Mouse (Mus musculus): ENCODE measurements at regions not wholly inside any gene's neighbourhood (a gene's known extent, or its start where the extent isn't known, plus 50 kb on each side); places are given as distances from the start of the nearest gene placed in this dataset.

- no peaks in the 10 kb centered on the region for H3K9me3 ChIP-seq (replicated peaks; ENCODE audit: control insufficient read depth, low read length)
- 89% methylated on average over 3 of the region's 3 CpGs for WGBS
- no peak overlapping the region for H3K27ac ChIP-seq (replicated peaks; ENCODE audit: low read depth, low read length)
- no peak overlapping the region for H3K9ac ChIP-seq (replicated peaks; ENCODE audit: low read length)
- H3K4me3 ChIP-seq (ENCODE audit: low read depth, low read length) = no peak overlapping the region
- no peak for DNase-seq (ENCODE audit: low spot score)
- no peaks in the 10 kb centered on the region for H3K27me3 ChIP-seq (ENCODE audit: control insufficient read depth, insufficient read depth, low read length)
- H3K4me1 ChIP-seq (ENCODE audit: control insufficient read depth, insufficient read depth, low read length) = no peaks in the 10 kb centered on the region
- ATAC-seq (replicated peaks; ENCODE audit: insufficient number of reproducible peaks, low FRiP score, low TSS enrichment, low read depth) = no peak
- H3K4me2 ChIP-seq (ENCODE audit: low read depth, low read length) = no peak overlapping the region
- no peaks in the 10 kb centered on the region for H3K36me3 ChIP-seq (replicated peaks; ENCODE audit: control insufficient read depth, insufficient read depth, low read depth, low read length)
Measured at GRCm38 (mm10) chr3:39295255-39295654, 408.5 kb downstream of the Fat4 start.

DNA sequence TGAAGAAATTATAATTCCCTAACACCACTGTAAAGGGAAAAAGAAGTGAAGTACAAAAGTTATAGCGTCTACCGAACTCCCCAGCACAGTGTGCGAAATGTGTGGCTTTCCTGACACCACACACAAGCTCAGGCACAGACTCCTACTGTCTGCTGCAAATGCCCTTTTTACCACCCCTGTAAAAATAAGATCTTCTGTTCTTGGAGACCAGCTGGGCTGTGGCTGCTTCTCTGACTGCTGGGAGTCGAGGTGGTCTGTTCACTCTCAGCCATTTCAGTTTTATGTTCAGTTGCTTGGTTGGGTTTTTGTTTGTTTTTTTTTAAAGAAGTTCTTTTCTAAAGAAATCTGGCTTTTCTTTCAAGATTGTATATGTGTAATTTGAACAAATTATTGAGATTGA, 409.5 kb downstream of the Fat4 start:
- DNase-seq (ENCODE audit: low spot score) = no peak
- no peak overlapping the region for H3K27ac ChIP-seq (replicated peaks; ENCODE audit: low read depth, low read length)
- no peaks in the 10 kb centered on the region for H3K4me1 ChIP-seq (ENCODE audit: control insufficient read depth, insufficient read depth, low read length)
- ATAC-seq (replicated peaks; ENCODE audit: insufficient number of reproducible peaks, low FRiP score, low TSS enrichment, low read depth) = no peak
- no peak overlapping the region for H3K4me2 ChIP-seq (ENCODE audit: low read depth, low read length)
- H3K27me3 ChIP-seq (ENCODE audit: control insufficient read depth, insufficient read depth, low read length) = no peaks in the 10 kb centered on the region
- H3K9me3 ChIP-seq (replicated peaks; ENCODE audit: control insufficient read depth, low read length) = no peaks in the 10 kb centered on the region
- no peaks in the 10 kb centered on the region for H3K36me3 ChIP-seq (replicated peaks; ENCODE audit: control insufficient read depth, insufficient read depth, low read depth, low read length)
- H3K9ac ChIP-seq (replicated peaks; ENCODE audit: low read length) = no peak overlapping the region
- no peak overlapping the region for H3K4me3 ChIP-seq (ENCODE audit: low read depth, low read length)
- 84% methylated on average over 4 of the region's 4 CpGs for WGBS

- no peak overlapping the region for H3K27ac ChIP-seq (replicated peaks; ENCODE audit: low read depth, low read length)
- H3K27me3 ChIP-seq (ENCODE audit: control insufficient read depth, insufficient read depth, low read length) = no peaks in the 10 kb centered on the region
- no peak overlapping the region for H3K4me2 ChIP-seq (ENCODE audit: low read depth, low read length)
- ATAC-seq (replicated peaks; ENCODE audit: insufficient number of reproducible peaks, low FRiP score, low TSS enrichment, low read depth) (no peak), DNase-seq (ENCODE audit: low spot score) (no peak)
- WGBS = 44% methylated on average over 1 of the region's 1 CpGs
- H3K9ac ChIP-seq (replicated peaks; ENCODE audit: low read length) = no peak overlapping the region
- no peak overlapping the region for H3K4me3 ChIP-seq (ENCODE audit: low read depth, low read length)
- H3K9me3 ChIP-seq (replicated peaks; ENCODE audit: control insufficient read depth, low read length) = no peaks in the 10 kb centered on the region
- H3K4me1 ChIP-seq (ENCODE audit: control insufficient read depth, insufficient read depth, low read length) = no peaks in the 10 kb centered on the region
- no peaks in the 10 kb centered on the region for H3K36me3 ChIP-seq (replicated peaks; ENCODE audit: control insufficient read depth, insufficient read depth, low read depth, low read length)
Measured at GRCm38 (mm10) chr3:39309487-39309886, 422.7 kb downstream of the Fat4 start.

DNA sequence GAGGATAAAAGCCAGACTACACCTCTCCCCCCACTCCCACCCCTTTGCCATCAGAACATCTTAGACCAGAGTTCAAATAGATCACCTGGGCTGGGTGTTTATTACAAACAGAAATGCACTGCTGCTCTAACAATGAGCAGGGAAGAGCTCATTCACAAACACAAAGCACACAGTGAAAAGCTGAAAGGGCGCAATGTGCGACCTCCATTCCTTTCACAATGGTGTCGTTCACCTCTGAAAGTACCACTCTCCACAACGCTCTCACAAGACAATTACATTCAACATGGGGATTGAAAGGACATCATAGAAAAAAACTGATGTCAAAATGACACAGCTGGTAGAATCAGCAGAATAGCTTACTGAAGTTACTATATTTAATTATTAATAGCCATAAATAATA, 426.8 kb downstream of the Fat4 start:
- Histone ChIP-seq H3K27ac (replicated peaks; ENCODE audit: low read depth, low read length) (no peak overlapping the region), H3K4me2 (ENCODE audit: low read depth, low read length) (no peak overlapping the region), H3K4me1 (ENCODE audit: control insufficient read depth, insufficient read depth, low read length) (no peaks in the 10 kb centered on the region), H3K27me3 (ENCODE audit: control insufficient read depth, insufficient read depth, low read length) (no peaks in the 10 kb centered on the region), H3K36me3 (replicated peaks; ENCODE audit: control insufficient read depth, insufficient read depth, low read depth, low read length) (no peaks in the 10 kb centered on the region), H3K4me3 (ENCODE audit: low read depth, low read length) (no peak overlapping the region), H3K9me3 (replicated peaks; ENCODE audit: control insufficient read depth, low read length) (no peaks in the 10 kb centered on the region), H3K9ac (replicated peaks; ENCODE audit: low read length) (no peak overlapping the region)
- 80% methylated on average over 4 of the region's 4 CpGs for WGBS
- DNase-seq (ENCODE audit: low spot score) = no peak
- ATAC-seq (replicated peaks; ENCODE audit: insufficient number of reproducible peaks, low FRiP score, low TSS enrichment, low read depth) = no peak

DNA sequence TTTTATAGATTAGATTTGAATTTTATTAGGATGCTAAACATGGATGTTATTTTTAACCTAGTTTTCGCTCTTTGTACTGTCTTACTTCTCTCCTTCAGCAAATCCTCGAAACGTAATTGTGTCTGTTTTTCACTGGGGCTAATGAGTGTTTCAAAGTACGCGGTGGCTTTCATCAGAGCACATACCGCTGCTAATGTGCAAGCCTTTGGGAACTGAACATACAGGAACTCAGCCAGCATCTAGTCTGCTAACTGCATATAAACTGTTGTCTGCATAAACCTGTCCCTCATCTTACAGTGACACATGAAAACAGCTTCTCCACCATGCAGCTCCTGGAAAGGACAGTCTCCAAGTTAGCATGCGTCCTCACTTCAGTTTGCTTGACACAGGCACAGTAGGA, 434.1 kb downstream of the Fat4 start:
- Histone ChIP-seq H3K36me3 (replicated peaks; ENCODE audit: control insufficient read depth, insufficient read depth, low read depth, low read length) (no peaks in the 10 kb centered on the region), H3K4me1 (ENCODE audit: control insufficient read depth, insufficient read depth, low read length) (no peaks in the 10 kb centered on the region), H3K27me3 (ENCODE audit: control insufficient read depth, insufficient read depth, low read length) (no peaks in the 10 kb centered on the region), H3K4me2 (ENCODE audit: low read depth, low read length) (no peak overlapping the region), H3K9me3 (replicated peaks; ENCODE audit: control insufficient read depth, low read length) (no peaks in the 10 kb centered on the region), H3K4me3 (ENCODE audit: low read depth, low read length) (no peak overlapping the region), H3K27ac (replicated peaks; ENCODE audit: low read depth, low read length) (no peak overlapping the region), H3K9ac (replicated peaks; ENCODE audit: low read length) (no peak overlapping the region)
- WGBS = 79% methylated on average over 7 of the region's 7 CpGs
- DNase-seq (ENCODE audit: low spot score) (no peak), ATAC-seq (replicated peaks; ENCODE audit: insufficient number of reproducible peaks, low FRiP score, low TSS enrichment, low read depth) (no peak)

GRCm38 (mm10) chr3:39322225-39322624, 435.5 kb downstream of the Fat4 start:
- Histone ChIP-seq H3K36me3 (replicated peaks; ENCODE audit: control insufficient read depth, insufficient read depth, low read depth, low read length) (no peaks in the 10 kb centered on the region), H3K4me2 (ENCODE audit: low read depth, low read length) (no peak overlapping the region), H3K4me1 (ENCODE audit: control insufficient read depth, insufficient read depth, low read length) (no peaks in the 10 kb centered on the region), H3K9me3 (replicated peaks; ENCODE audit: control insufficient read depth, low read length) (no peaks in the 10 kb centered on the region), H3K4me3 (ENCODE audit: low read depth, low read length) (no peak overlapping the region), H3K27ac (replicated peaks; ENCODE audit: low read depth, low read length) (no peak overlapping the region), H3K9ac (replicated peaks; ENCODE audit: low read length) (no peak overlapping the region), H3K27me3 (ENCODE audit: control insufficient read depth, insufficient read depth, low read length) (no peaks in the 10 kb centered on the region)
- DNase-seq (ENCODE audit: low spot score) (peak; percentile 31), ATAC-seq (replicated peaks; ENCODE audit: insufficient number of reproducible peaks, low FRiP score, low TSS enrichment, low read depth) (no peak)
- WGBS = 45% methylated on average over 5 of the region's 5 CpGs

- Histone ChIP-seq H3K36me3 (replicated peaks; ENCODE audit: control insufficient read depth, insufficient read depth, low read depth, low read length) (no peaks in the 10 kb centered on the region), H3K9ac (replicated peaks; ENCODE audit: low read length) (no peak overlapping the region), H3K9me3 (replicated peaks; ENCODE audit: control insufficient read depth, low read length) (no peaks in the 10 kb centered on the region), H3K4me3 (ENCODE audit: low read depth, low read length) (no peak overlapping the region), H3K27ac (replicated peaks; ENCODE audit: low read depth, low read length) (no peak overlapping the region), H3K4me1 (ENCODE audit: control insufficient read depth, insufficient read depth, low read length) (no peaks in the 10 kb centered on the region), H3K4me2 (ENCODE audit: low read depth, low read length) (no peak overlapping the region), H3K27me3 (ENCODE audit: control insufficient read depth, insufficient read depth, low read length) (no peaks in the 10 kb centered on the region)
- DNase-seq (ENCODE audit: low spot score) (no peak), ATAC-seq (replicated peaks; ENCODE audit: insufficient number of reproducible peaks, low FRiP score, low TSS enrichment, low read depth) (no peak)
- WGBS = 47% methylated on average over 8 of the region's 8 CpGs
Measured at GRCm38 (mm10) chr3:39335612-39336230, 449.0 kb downstream of the Fat4 start.

DNA sequence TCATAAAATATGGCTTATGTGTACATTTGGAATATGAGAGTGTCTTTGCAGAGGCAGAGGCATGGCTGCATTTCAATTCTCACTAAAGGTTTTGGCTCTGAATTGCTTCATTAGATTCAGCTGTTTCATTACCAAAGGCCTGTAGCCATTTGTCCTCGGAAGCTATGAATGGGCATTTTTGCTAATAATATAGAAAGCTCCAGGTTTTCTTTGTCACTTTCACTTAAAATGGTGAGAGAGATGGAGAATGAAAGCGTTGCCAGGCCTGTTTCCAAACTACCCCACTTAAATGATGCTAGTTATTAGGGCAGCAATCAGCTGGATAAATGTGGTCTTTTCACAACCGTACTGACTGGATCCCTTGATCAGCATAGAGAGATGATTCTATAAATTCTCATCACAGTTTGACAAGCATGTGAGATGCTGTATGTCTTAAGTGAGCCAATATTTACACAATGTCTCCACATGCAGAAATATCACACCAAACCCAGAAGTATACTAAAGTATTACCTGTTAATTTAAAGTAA, 454.5 kb downstream of the Fat4 start:
- Histone ChIP-seq H3K4me3 (ENCODE audit: low read depth, low read length) (no peak overlapping the region), H3K4me2 (ENCODE audit: low read depth, low read length) (no peak overlapping the region), H3K4me1 (ENCODE audit: control insufficient read depth, insufficient read depth, low read length) (no peaks in the 10 kb centered on the region), H3K27me3 (ENCODE audit: control insufficient read depth, insufficient read depth, low read length) (no peaks in the 10 kb centered on the region), H3K9me3 (replicated peaks; ENCODE audit: control insufficient read depth, low read length) (no peaks in the 10 kb centered on the region), H3K36me3 (replicated peaks; ENCODE audit: control insufficient read depth, insufficient read depth, low read depth, low read length) (no peaks in the 10 kb centered on the region), H3K9ac (replicated peaks; ENCODE audit: low read length) (no peak overlapping the region), H3K27ac (replicated peaks; ENCODE audit: low read depth, low read length) (no peak overlapping the region)
- DNase-seq (ENCODE audit: low spot score) (no peak), ATAC-seq (replicated peaks; ENCODE audit: insufficient number of reproducible peaks, low FRiP score, low TSS enrichment, low read depth) (no peak)
- 70% methylated on average over 3 of the region's 3 CpGs for WGBS
